Mouse (Mus musculus) adrenal gland, adult 2 months (tissue): Measurements from ENCODE around the gene Olfr441. TPM values are rescaled to one million over a fixed set of nuclear protein-coding genes. Genes with fewer than 3 reads are reported as not detected.
"Not testable (repeated sequence)": the region's sequence is repeated elsewhere in the genome, so short reads cannot be mapped to it uniquely, and the experiment has no call there.

Source experiments
- DNase-seq: peaks from one replicate; pipeline ENCODE4 v3.0.0; 2021
- long read RNA-seq: library from polyadenylated mRNA; stranded (forward); transcript quantifications from one replicate; pipeline ENCODE4 v2.0.0, GENCODE M21; 2021
- polyA plus RNA-seq: library from polyadenylated mRNA; depleted of rRNA; stranded (reverse); fragments of >200 nt; gene quantifications from 2 replicates; pipeline ENCODE4 v1.2.3, GENCODE M21; 2012; rRNA removed
- total RNA-seq, 2 experiments: library from RNA; stranded (reverse); gene quantifications; 2 replicates each; pipeline ENCODE4 v1.2.3; 2021

Olfr441 gene
- total RNA-seq, result not detected
- polyA plus RNA-seq, result not detected in 2 replicates
- long read RNA-seq, result 0 reads

DNA sequence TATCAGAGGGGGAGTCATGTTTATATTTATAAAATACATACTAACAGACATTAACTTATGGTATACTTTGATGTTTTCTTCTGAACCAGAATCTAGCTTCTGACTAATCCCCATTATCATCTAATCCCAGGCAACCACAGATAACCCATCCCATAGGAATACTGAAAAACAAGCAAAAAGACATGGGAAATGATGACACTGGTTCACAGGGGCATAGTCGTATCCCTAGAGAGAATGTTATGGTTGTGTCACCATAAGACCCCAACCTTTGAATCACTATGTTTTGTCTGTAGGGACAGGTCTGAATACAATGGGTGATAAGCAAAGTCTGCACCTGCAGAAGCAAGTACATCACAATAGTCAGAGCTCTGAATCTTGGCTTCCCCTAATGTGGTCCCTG, at the start of gene Olfr441:
Gene Olfr441, plus strand, starts transcription at position 301 of the 400 bp plus-strand sequence.
- not testable (repeated sequence) for DNase-seq

DNA sequence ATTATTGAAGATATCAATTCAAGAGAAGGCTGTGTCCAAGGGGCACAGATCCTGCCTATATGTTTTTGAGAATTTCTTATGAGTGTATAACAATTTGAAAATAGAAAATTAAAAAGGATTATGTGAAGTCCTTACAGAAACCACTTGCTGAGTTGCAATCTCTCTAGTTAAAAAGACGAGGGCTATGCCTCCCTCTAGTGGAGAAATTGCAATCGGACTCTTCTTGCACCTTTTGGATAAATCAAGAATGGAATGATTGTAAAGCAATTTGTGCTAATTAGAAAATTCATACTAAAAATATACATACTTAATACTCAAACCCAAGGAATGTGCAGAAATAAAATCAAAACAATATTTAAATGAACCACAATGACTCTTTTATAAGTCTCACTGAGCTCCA, 27.4 kb upstream of the Olfr441 start:
- no peak for DNase-seq

DNA sequence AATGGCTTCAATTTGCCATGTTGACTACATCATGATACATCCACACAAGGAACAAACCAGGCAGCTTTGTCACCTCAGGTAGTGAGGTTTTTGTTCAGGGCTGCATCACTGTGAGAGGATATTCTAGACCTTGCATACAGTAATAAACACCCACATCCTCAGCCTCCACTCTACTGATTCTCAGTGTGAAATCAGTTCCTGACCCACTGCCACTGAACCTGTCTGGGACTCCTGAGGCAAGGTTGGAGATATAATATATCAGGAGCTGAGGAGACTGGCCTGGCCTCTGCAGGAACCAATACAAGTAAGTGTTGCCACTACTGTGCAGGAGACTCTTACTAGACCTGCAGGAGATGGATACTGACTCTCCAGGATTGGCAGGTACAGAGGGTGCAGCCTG, 24.8 kb upstream of the Olfr441 start:
- not testable (repeated sequence) for DNase-seq

DNA sequence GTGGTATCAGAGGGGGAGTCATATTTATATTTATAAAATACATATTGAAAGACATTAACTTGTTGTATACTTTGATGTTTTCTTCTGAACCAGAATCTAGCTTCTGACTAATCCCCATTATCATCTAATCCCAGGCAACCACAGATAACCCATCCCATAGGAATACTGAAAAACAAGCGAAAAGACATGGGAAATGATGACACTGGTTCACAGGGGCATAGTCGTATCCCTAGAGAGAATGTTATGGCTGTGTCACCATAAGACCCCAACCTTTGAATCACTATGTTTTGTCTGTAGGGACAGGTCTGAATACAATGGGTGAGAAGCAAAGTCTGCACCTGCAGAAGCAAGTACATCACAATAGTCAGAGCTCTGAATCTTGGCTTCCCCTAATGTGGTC, 40.1 kb downstream of the Olfr441 start, which contains the start of gene Olfr237-ps1:
Gene Olfr237-ps1, plus strand, starts transcription at position 301 of the 400 bp plus-strand sequence.
- not testable (repeated sequence) for DNase-seq

DNA sequence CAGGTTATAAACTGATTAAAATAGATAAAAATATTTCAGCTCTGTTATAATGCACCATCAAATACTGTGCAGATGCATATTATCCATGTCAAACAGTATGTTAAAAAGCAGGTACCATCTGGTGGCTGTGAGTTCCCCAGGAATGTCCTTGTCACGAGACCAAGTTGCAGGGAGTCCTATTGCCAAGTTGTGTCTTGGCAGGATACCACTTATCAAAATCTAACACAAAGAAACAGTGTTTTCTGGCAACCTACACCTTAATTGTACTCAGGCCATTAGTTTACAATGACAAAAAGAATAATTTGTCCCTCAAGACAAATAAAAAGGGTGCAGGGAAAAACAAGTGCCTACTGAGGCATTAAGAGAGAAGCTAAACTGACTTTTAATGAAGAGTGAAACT, 53.3 kb downstream of the Olfr441 start:
- DNase-seq, result no peak

DNA sequence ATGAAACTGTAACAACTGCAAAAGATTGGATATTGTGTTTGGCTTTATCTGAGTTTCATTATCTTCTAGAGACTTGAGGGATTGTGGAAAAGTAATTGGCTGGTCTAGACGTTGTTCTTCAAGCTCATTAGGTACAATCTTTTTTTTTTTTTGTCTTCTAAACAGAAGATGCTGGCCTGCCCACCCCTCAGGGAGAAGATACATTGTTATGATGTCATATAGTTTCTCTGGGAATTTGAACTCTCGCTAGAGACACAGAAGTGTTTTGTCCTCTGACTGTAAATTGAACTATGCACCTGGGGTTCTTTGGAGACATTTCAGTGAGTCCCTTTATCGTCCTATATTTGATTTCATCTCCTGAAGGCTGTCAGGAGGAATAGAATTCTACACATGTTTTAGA, 56.8 kb downstream of the Olfr441 start, which contains the start of gene Olfr437:
Gene Olfr437, plus strand, starts transcription at position 301 of the 400 bp plus-strand sequence.
- DNase-seq, result no peak

DNA sequence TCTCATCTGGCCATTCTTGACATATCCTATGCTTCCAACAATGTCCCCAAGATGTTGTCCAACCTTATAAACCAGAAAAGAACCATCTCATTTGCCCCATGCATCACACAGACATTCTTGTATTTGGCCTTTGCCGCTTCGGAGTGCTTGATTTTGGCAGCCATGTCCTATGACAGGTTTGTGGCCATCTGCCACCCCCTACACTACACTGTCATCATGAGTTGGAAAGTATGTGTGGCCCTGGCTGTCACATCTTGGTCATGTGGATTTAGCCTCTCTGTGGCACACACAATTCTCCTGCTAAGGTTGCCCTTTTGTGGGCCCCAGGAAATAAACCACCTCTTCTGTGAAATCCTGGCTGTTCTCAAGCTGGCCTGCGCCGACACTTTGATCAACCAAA, 61.1 kb downstream of the Olfr441 start:
- DNase-seq, result no peak

Other genes starting within 250 kb of the Olfr441 start
- gene Olfr448, start 215.9 kb upstream of the Olfr441 start, total RNA-seq, result not detected
- gene Olfr448, start 215.9 kb upstream of the Olfr441 start, polyA plus RNA-seq, result not detected in 2 replicates
- gene Olfr447, start 197.5 kb upstream of the Olfr441 start, total RNA-seq, result not detected
- not detected in 2 replicates for gene Olfr447, start 197.5 kb upstream of the Olfr441 start, polyA plus RNA-seq
- not detected for gene Olfr446, start 185.0 kb upstream of the Olfr441 start, total RNA-seq
- not detected in 2 replicates for gene Olfr446, start 185.0 kb upstream of the Olfr441 start, polyA plus RNA-seq
- gene Olfr444, start 157.3 kb upstream of the Olfr441 start, total RNA-seq, result not detected
- gene Olfr444, start 157.3 kb upstream of the Olfr441 start, polyA plus RNA-seq, result not detected in 2 replicates
- not detected for gene Olfr237-ps1, start 40.2 kb downstream of the Olfr441 start, total RNA-seq
- gene Olfr237-ps1, start 40.2 kb downstream of the Olfr441 start, polyA plus RNA-seq, result not detected in 2 replicates
- not detected for gene Olfr437, start 56.9 kb downstream of the Olfr441 start, total RNA-seq
- gene Olfr437, start 56.9 kb downstream of the Olfr441 start, polyA plus RNA-seq, result not detected in 2 replicates
- not detected for gene Olfr13, start 65.8 kb downstream of the Olfr441 start, total RNA-seq
- gene Olfr13, start 65.8 kb downstream of the Olfr441 start, polyA plus RNA-seq, result not detected in 2 replicates
- gene Olfr435, start 90.8 kb downstream of the Olfr441 start, total RNA-seq, result not detected
- not detected in 2 replicates for gene Olfr435, start 90.8 kb downstream of the Olfr441 start, polyA plus RNA-seq
- gene Olfr434, start 106.7 kb downstream of the Olfr441 start, total RNA-seq, result not detected
- not detected in 2 replicates for gene Olfr434, start 106.7 kb downstream of the Olfr441 start, polyA plus RNA-seq
- not detected for gene Olfr47, start 125.2 kb downstream of the Olfr441 start, total RNA-seq
- gene Olfr47, start 125.2 kb downstream of the Olfr441 start, polyA plus RNA-seq, result not detected in 2 replicates
- 10 to 100 TPM; 17.0 to 18.2 TPM for gene Arhgef5, start 159.2 kb downstream of the Olfr441 start, total RNA-seq
- gene Arhgef5, start 159.2 kb downstream of the Olfr441 start, polyA plus RNA-seq, result 6.7 and 7.8 TPM in 2 replicates
- not detected for gene Nobox, start 203.2 kb downstream of the Olfr441 start, total RNA-seq
- gene Nobox, start 203.2 kb downstream of the Olfr441 start, polyA plus RNA-seq, result 0.11 TPM in 1 of 2 replicates, not detected in the other